ENCODE assay signal across 8 mouse cellular contexts in the genomic region with DNA sequence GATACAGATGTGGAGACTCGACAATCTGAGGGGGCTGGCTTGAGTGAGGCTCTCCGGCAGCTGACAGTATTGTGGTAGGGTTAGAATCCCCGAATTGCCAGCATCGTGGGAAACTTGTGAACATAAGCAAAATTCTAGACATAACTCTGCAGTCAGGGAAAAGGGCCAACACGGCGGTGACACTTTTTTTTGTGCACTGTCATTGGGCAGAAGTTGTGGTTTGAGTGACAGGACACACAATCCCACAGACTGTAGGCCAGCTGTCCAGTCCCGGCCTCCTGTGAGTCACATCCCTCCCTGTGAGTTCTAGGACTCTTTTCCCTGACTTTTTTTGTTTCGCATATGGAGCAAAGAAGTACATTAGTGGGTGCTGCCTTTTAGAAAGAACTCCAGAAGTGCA. TPM values are rescaled to one million over a fixed set of nuclear protein-coding genes. Genes with fewer than 3 reads are reported as not detected.
A peak's percentile ranks its signal among the peaks of the same experiment; 100 is the strongest.
DNase-seq lines count a peak whose midpoint lies in the region; ATAC-seq and TF ChIP-seq lines count a peak whose summit lies in the region.

No protein-coding gene starts in this region.

- peak overlapping the region; percentile 96 for H3K4me2 ChIP-seq in intestine, embryonic 15.5 days (replicated peaks)
- H3K4me2 ChIP-seq in intestine, postnatal 0 days (replicated peaks; ENCODE audit: low read depth): no peak overlapping the region
- peak overlapping the region; percentile 78 for H3K4me2 ChIP-seq in hindbrain, embryonic 14.5 days (replicated peaks)
- H3K4me2 ChIP-seq in midbrain, postnatal 0 days (ENCODE audit: low read depth, low read length, poor library complexity, severe bottlenecking): peak overlapping the region; percentile 71

- no peak for TF ChIP-seq CTCF in intestine, postnatal 0 days (IDR thresholded peaks at IDR 0.05; ENCODE audit: low read depth)
- no peak for TF ChIP-seq CTCF in midbrain, postnatal 0 days (IDR thresholded peaks at IDR 0.05)

- 82% methylated on average over 8 of the region's 8 CpGs for WGBS in intestine, embryonic 15.5 days
- 77% methylated on average over 8 of the region's 8 CpGs for WGBS in intestine, postnatal 0 days
- WGBS in hindbrain, embryonic 14.5 days: 82% methylated on average over 8 of the region's 8 CpGs
- 84% methylated on average over 8 of the region's 8 CpGs for WGBS in midbrain, postnatal 0 days

- peaks cover 11% of the 10 kb centered on the region for H3K4me1 ChIP-seq in intestine, embryonic 15.5 days (replicated peaks)
- H3K4me1 ChIP-seq in intestine, postnatal 0 days (replicated peaks; ENCODE audit: control insufficient read depth, insufficient read depth, low read length): peaks cover 3% of the 10 kb centered on the region; the same call in 1 of the 2 replicates
- H3K4me1 ChIP-seq in hindbrain, embryonic 14.5 days (replicated peaks; ENCODE audit: control insufficient read depth, insufficient read depth, low read length): peaks cover 11% of the 10 kb centered on the region; the same call in 1 of the 2 replicates
- no peaks in the 10 kb centered on the region; the same call in 1 of the 2 replicates for H3K4me1 ChIP-seq in midbrain, postnatal 0 days (ENCODE audit: insufficient read depth, low read length)

- H3K9me3 ChIP-seq in intestine, embryonic 15.5 days: no peaks in the 10 kb centered on the region
- no peaks in the 10 kb centered on the region for H3K9me3 ChIP-seq in intestine, postnatal 0 days (ENCODE audit: control insufficient read depth)
- no peaks in the 10 kb centered on the region for H3K9me3 ChIP-seq in hindbrain, embryonic 14.5 days (ENCODE audit: control insufficient read depth, low read length)
- no peaks in the 10 kb centered on the region for H3K9me3 ChIP-seq in midbrain, postnatal 0 days (ENCODE audit: low read length)

- no peak overlapping the region for H3K9ac ChIP-seq in intestine, embryonic 15.5 days
- H3K9ac ChIP-seq in intestine, postnatal 0 days (ENCODE audit: low read depth, low read length): no peak overlapping the region
- peak overlapping the region; percentile 75; the same call in 1 of the 2 replicates for H3K9ac ChIP-seq in hindbrain, embryonic 14.5 days
- peak overlapping the region; percentile 83 for H3K9ac ChIP-seq in midbrain, postnatal 0 days (replicated peaks; ENCODE audit: low read length, poor library complexity, severe bottlenecking)

- H3K27me3 ChIP-seq in intestine, embryonic 15.5 days (replicated peaks): no peaks in the 10 kb centered on the region
- no peaks in the 10 kb centered on the region for H3K27me3 ChIP-seq in intestine, postnatal 0 days (replicated peaks; ENCODE audit: control insufficient read depth, insufficient read depth, low read length)
- H3K27me3 ChIP-seq in hindbrain, embryonic 14.5 days (ENCODE audit: control insufficient read depth, insufficient read depth, low read length): no peaks in the 10 kb centered on the region
- H3K27me3 ChIP-seq in midbrain, postnatal 0 days (ENCODE audit: insufficient read depth, low read length): no peaks in the 10 kb centered on the region

- H3K4me3 ChIP-seq in intestine, embryonic 15.5 days (replicated peaks): no peak overlapping the region
- no peak overlapping the region for H3K4me3 ChIP-seq in intestine, postnatal 0 days (ENCODE audit: low read depth, low read length)
- H3K4me3 ChIP-seq in hindbrain, embryonic 14.5 days (replicated peaks; ENCODE audit: low read length): peak overlapping the region; percentile 66
- peak overlapping the region; percentile 74 for H3K4me3 ChIP-seq in midbrain, postnatal 0 days (ENCODE audit: low read depth, low read length)

- H3K27ac ChIP-seq in intestine, embryonic 15.5 days: no peak overlapping the region
- no peak overlapping the region for H3K27ac ChIP-seq in intestine, postnatal 0 days (ENCODE audit: low read depth, low read length)
- no peak overlapping the region for H3K27ac ChIP-seq in hindbrain, embryonic 14.5 days
- no peak overlapping the region for H3K27ac ChIP-seq in midbrain, postnatal 0 days (ENCODE audit: low read depth, low read length)

- DNase-seq in adrenal gland, postnatal 25 days: peak; percentile 30
- no peak for DNase-seq in hindbrain, embryonic 14.5 days (ENCODE audit: low spot score)
- DNase-seq in midbrain, postnatal 0 days (ENCODE audit: low spot score): no peak
- no peak for DNase-seq in spleen, adult 12 weeks (ENCODE audit: low spot score)
- DNase-seq in kidney, postnatal 10 days: no peak
- no peak for DNase-seq in urinary bladder, postnatal 14 days (ENCODE audit: low spot score)

- no peaks in the 10 kb centered on the region for H3K36me3 ChIP-seq in intestine, embryonic 15.5 days
- peaks cover 9% of the 10 kb centered on the region; the same call in 1 of the 2 replicates for H3K36me3 ChIP-seq in intestine, postnatal 0 days (ENCODE audit: control insufficient read depth, insufficient read depth)
- peaks cover 31% of the 10 kb centered on the region for H3K36me3 ChIP-seq in hindbrain, embryonic 14.5 days (replicated peaks; ENCODE audit: control insufficient read depth, insufficient read depth)
- peaks cover 8% of the 10 kb centered on the region; the same call in 1 of the 2 replicates for H3K36me3 ChIP-seq in midbrain, postnatal 0 days (ENCODE audit: insufficient read depth, low read length)

- ATAC-seq in intestine, embryonic 15.5 days: no peak
- ATAC-seq in intestine, postnatal 0 days: no peak
- no peak for ATAC-seq in hindbrain, embryonic 14.5 days (ENCODE audit: low FRiP score)
- no peak for ATAC-seq in midbrain, postnatal 0 days (ENCODE audit: low FRiP score)

RNA-seq across cellular contexts. Expression of a gene that starts 1.3 kb away (rescaled TPM):
- 3.8 and 3.9 TPM in 2 replicates for polyA plus RNA-seq in intestine, embryonic 15.5 days (2015; fragmentation: Nextera tagmentation; extraction: Ambion mirVana)
- polyA plus RNA-seq in intestine, postnatal 0 days (2015; fragmentation: Nextera tagmentation; extraction: Ambion mirVana): 2.4 and 2.9 TPM in 2 replicates
- 18.1 and 21.6 TPM in 2 replicates for total RNA-seq in adrenal gland, postnatal 25 days (2021)
- polyA plus RNA-seq in hindbrain, embryonic 14.5 days (2014; fragmentation: Nextera tagmentation; extraction: Ambion mirVana): 15.3 and 18.1 TPM in 2 replicates
- total RNA-seq in midbrain, postnatal 0 days (2014; rRNA removed): 19.5 and 22.3 TPM in 2 replicates
- polyA plus RNA-seq in midbrain, postnatal 0 days (2015; fragmentation: Nextera tagmentation; extraction: Ambion mirVana): 12.2 and 14.3 TPM in 2 replicates

RNA-seq across cellular contexts. Expression of a gene that starts 25.6 kb away (rescaled TPM):
- 22.3 and 26.8 TPM in 2 replicates for polyA plus RNA-seq in intestine, embryonic 15.5 days (2015; fragmentation: Nextera tagmentation; extraction: Ambion mirVana)
- 21.1 and 21.9 TPM in 2 replicates for polyA plus RNA-seq in intestine, postnatal 0 days (2015; fragmentation: Nextera tagmentation; extraction: Ambion mirVana)
- 37.2 and 47.9 TPM in 2 replicates for total RNA-seq in adrenal gland, postnatal 25 days (2021)
- polyA plus RNA-seq in hindbrain, embryonic 14.5 days (2014; fragmentation: Nextera tagmentation; extraction: Ambion mirVana): 35.7 and 40.3 TPM in 2 replicates
- 15.5 and 24.2 TPM in 2 replicates for total RNA-seq in midbrain, postnatal 0 days (2014; rRNA removed)
- 31.3 and 34.1 TPM in 2 replicates for polyA plus RNA-seq in midbrain, postnatal 0 days (2015; fragmentation: Nextera tagmentation; extraction: Ambion mirVana)

Comparison
In these comparisons a context has a peak if more than half of its experiments do, and no peak if none do; other contexts are left out.
1. H3K4me3 ChIP-seq: peak in hindbrain, embryonic 14.5 days (single experiment) and midbrain, postnatal 0 days (single experiment); none in intestine, embryonic 15.5 days (single experiment) and intestine, postnatal 0 days (single experiment).
2. H3K9ac ChIP-seq: peak in hindbrain, embryonic 14.5 days (single experiment) and midbrain, postnatal 0 days (single experiment); none in intestine, embryonic 15.5 days (single experiment) and intestine, postnatal 0 days (single experiment).